Mouse (Mus musculus) myocyte (in vitro differentiated cells): Measurements from ENCODE around the gene Gas2l2.

ENCODE experiments used
- E2F4 ChIP-seq: IDR thresholded peaks from one replicate; pipeline ENCODE4 v1.6.1; 2011; ENCODE audit warnings: mild to moderate bottlenecking, control low read depth, moderate library complexity; ENCODE audit not compliant: insufficient read depth
- MAX ChIP-seq: IDR thresholded peaks from one replicate; pipeline ENCODE4 v1.6.1; 2011; ENCODE audit warnings: low read depth, mild to moderate bottlenecking, control low read depth
- MYOD1 ChIP-seq, 3 experiments: IDR thresholded peaks; one replicate each; pipeline ENCODE4 v1.6.1; 2011; ENCODE audit warnings: control low read depth in 2 of 3, low read depth in 2 of 3, mild to moderate bottlenecking in 2 of 3, moderate library complexity in 1 of 3; ENCODE audit not compliant: insufficient read length in 2 of 3, control insufficient read depth in 1 of 3
- MYOG ChIP-seq, 3 experiments: IDR thresholded peaks; one replicate each; pipeline ENCODE4 v1.6.1; 2011; ENCODE audit warnings: control low read depth in 2 of 3, low read depth in 2 of 3, mild to moderate bottlenecking in 2 of 3; ENCODE audit not compliant: insufficient read length in 2 of 3, control insufficient read depth in 1 of 3, insufficient read depth in 1 of 3
- POLR2A ChIP-seq: IDR thresholded peaks from one replicate; pipeline ENCODE4 v1.6.1; 2011; ENCODE audit warnings: low read depth, mild to moderate bottlenecking, control low read depth, moderate library complexity; ENCODE audit not compliant: insufficient read length
- POLR2AphosphoS2 ChIP-seq: IDR thresholded peaks from one replicate; pipeline ENCODE4 v1.6.1; 2011; ENCODE audit warnings: low read depth, control low read depth; ENCODE audit not compliant: insufficient read length
- SRF ChIP-seq: IDR thresholded peaks from one replicate; pipeline ENCODE4 v1.6.1; 2011; ENCODE audit warnings: low read depth; ENCODE audit not compliant: control insufficient read depth, insufficient read length
- TCF12 ChIP-seq: IDR thresholded peaks from one replicate; pipeline ENCODE4 v1.6.1; 2011; ENCODE audit warnings: mild to moderate bottlenecking, control low read depth; ENCODE audit not compliant: poor library complexity, insufficient read depth, severe bottlenecking
- TCF3 ChIP-seq: IDR thresholded peaks from one replicate; pipeline ENCODE4 v1.6.1; 2011; ENCODE audit warnings: low read depth, control low read depth; ENCODE audit not compliant: insufficient read length
- USF1 ChIP-seq: IDR thresholded peaks from one replicate; pipeline ENCODE4 v1.6.1; 2011; ENCODE audit warnings: low read depth, mild to moderate bottlenecking, control low read depth, moderate library complexity

DNA sequence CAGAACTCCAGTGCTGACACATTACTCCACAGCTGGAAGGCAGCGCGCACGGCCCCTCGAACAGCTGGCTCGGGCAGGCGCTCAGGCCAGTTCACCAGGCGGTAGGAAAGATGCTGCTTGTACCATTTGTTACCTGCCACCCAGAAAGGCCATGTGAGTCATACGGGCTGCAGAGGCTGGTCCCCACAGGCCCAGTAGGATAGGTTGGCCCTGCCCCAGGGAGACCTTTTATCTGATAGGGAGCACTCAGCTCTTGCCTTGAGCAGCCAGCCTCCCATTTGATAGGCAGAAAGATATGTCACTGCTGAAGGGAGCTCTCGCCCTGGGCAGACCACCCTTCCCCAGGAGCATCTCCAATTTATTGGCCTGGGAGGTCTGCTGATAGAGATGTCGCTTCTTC is 18.4 kb upstream of the Gas2l2 start:
- no peak for TF ChIP-seq TCF12
- TF ChIP-seq POLR2A = no peak
- no peak for TF ChIP-seq SRF
- TF ChIP-seq MYOG (IDR thresholded peaks at IDR 0.05; ENCODE audit: control insufficient read depth in 1 of 3, insufficient read depth in 1 of 3, insufficient read length in 2 of 3, low read depth in 2 of 3) = no peak
- no peak for TF ChIP-seq MAX
- TF ChIP-seq E2F4 = no peak
- no peak for TF ChIP-seq MYOD1 (IDR thresholded peaks at IDR 0.05; ENCODE audit: control insufficient read depth in 1 of 3, insufficient read length in 2 of 3, low read depth in 2 of 3)
- no peak for TF ChIP-seq USF1
- TF ChIP-seq TCF3 = no peak
- no peak for TF ChIP-seq POLR2AphosphoS2
